In genomic region chr6:81817050-81817827, GRCm38 (mm10) we compare ENCODE assay signal across 8 mouse cellular contexts.
DNase-seq lines count a peak whose midpoint lies in the region; ATAC-seq and TF ChIP-seq lines count a peak whose summit lies in the region.

No protein-coding gene starts in this region.

- H3K9me3 ChIP-seq in liver, embryonic 12.5 days (replicated peaks), result 0 out of 2 replicates have a peak, but pooled peaks cover 5% of the 10 kb centered on the region
- no peaks in the 10 kb centered on the region for H3K9me3 ChIP-seq in forebrain, embryonic 10.5 days

- no peak overlapping the region for H3K9ac ChIP-seq in liver, adult 2 months (ENCODE audit: low read depth, low read length)
- H3K9ac ChIP-seq in liver, embryonic 12.5 days, result no peak overlapping the region

- TF ChIP-seq CTCF in liver, adult 2 months (IDR thresholded peaks at IDR 0.05; ENCODE audit: low read depth, low read length), result peak; percentile 40

- no peaks in the 10 kb centered on the region for H3K27me3 ChIP-seq in liver, adult 2 months (ENCODE audit: control insufficient read depth, insufficient read depth, low read length)
- H3K27me3 ChIP-seq in liver, embryonic 12.5 days (replicated peaks), result no peaks in the 10 kb centered on the region
- no peaks in the 10 kb centered on the region for H3K27me3 ChIP-seq in forebrain, embryonic 10.5 days (ENCODE audit: poor library complexity, severe bottlenecking)

- no peak for ATAC-seq in liver, embryonic 12.5 days
- ATAC-seq in CD4-positive, CD25-positive, alpha-beta regulatory T cell, adult 4 months, result no peak

- H3K79me2 ChIP-seq in liver, adult 2 months (ENCODE audit: control insufficient read depth, insufficient read depth, low read length), result no peaks in the 10 kb centered on the region

- H3K4me1 ChIP-seq in liver, adult 2 months (ENCODE audit: control insufficient read depth, insufficient read depth, low read length), result no peaks in the 10 kb centered on the region
- no peaks in the 10 kb centered on the region for H3K4me1 ChIP-seq in liver, embryonic 12.5 days
- no peaks in the 10 kb centered on the region for H3K4me1 ChIP-seq in forebrain, embryonic 10.5 days

- H3K36me3 ChIP-seq in liver, adult 2 months (ENCODE audit: control insufficient read depth, insufficient read depth, low read length), result no peaks in the 10 kb centered on the region
- H3K36me3 ChIP-seq in liver, embryonic 12.5 days, result no peaks in the 10 kb centered on the region
- H3K36me3 ChIP-seq in forebrain, embryonic 10.5 days (replicated peaks), result no peaks in the 10 kb centered on the region

- H3K27ac ChIP-seq in liver, adult 2 months (replicated peaks; ENCODE audit: insufficient read depth, low read depth, low read length), result no peak overlapping the region
- H3K27ac ChIP-seq in liver, embryonic 12.5 days, result no peak overlapping the region
- H3K27ac ChIP-seq in forebrain, embryonic 10.5 days, result no peak overlapping the region

- TF ChIP-seq POLR2A in liver, adult 2 months (IDR thresholded peaks at IDR 0.05; ENCODE audit: extremely low read depth, insufficient read depth, low read length), result no peak

- DNase-seq in liver, adult 2 months (ENCODE audit: extremely low read depth, low read depth, low spot score), result peak; percentile 32
- DNase-seq in brain, adult 2 months (ENCODE audit: low read depth, low spot score), result peak; percentile 91
- DNase-seq in forebrain, embryonic 10.5 days (ENCODE audit: extremely low spot score, low spot score), result peak; percentile 39
- peak; percentile 10 for DNase-seq in induced T-regulatory cell, adult 2 months (ENCODE audit: low read depth)
- DNase-seq in lung, adult 18-20 months, result peak; percentile 5 to 6
- peak; percentile 35 for DNase-seq in retina, postnatal 7 days (ENCODE audit: low read depth, low spot score)

- WGBS in liver, adult 2 months, result 72% methylated on average over 9 of the region's 9 CpGs
- WGBS in liver, embryonic 12.5 days (ENCODE audit: insufficient replicate concordance), result 60% methylated on average over 9 of the region's 9 CpGs
- 79% methylated on average over 9 of the region's 9 CpGs for WGBS in forebrain, embryonic 10.5 days

- H3K4me3 ChIP-seq in liver, adult 2 months (ENCODE audit: insufficient read depth, low read depth, low read length), result no peak overlapping the region
- no peak overlapping the region for H3K4me3 ChIP-seq in liver, embryonic 12.5 days
- H3K4me3 ChIP-seq in forebrain, embryonic 10.5 days, result no peak overlapping the region

- no peak overlapping the region for H3K4me2 ChIP-seq in liver, embryonic 12.5 days

Comparison
In these comparisons a context has a peak if more than half of its experiments do, and no peak if none do; other contexts are left out.
1. DNase-seq: peak in every context shown above with its lines; median percentile 91 in brain, adult 2 months; 39 in forebrain, embryonic 10.5 days; 35 in retina, postnatal 7 days; 32 in liver, adult 2 months; 10 in induced T-regulatory cell, adult 2 months; 6 in lung, adult 18-20 months.